Mouse (Mus musculus) testis, adult 2 months (tissue): ENCODE results near the gene Zfp935.
"Not testable (repeated sequence)": the region's sequence is repeated elsewhere in the genome, so short reads cannot be mapped to it uniquely, and the experiment has no call there.

Experiments
- CTCF ChIP-seq: fragments of 200-500 bp; IDR thresholded peaks from 2 replicates; pipeline ENCODE4 v1.5.1; 2012; ENCODE audit warnings: low read depth, mild to moderate bottlenecking, inconsistent platforms, low read length, moderate library complexity; ENCODE audit not compliant: control insufficient read depth, insufficient read depth, insufficient replicate concordance
- POLR2A ChIP-seq: fragments of 200-500 bp; IDR thresholded peaks from 2 replicates; pipeline ENCODE4 v1.6.1; 2012; ENCODE audit warnings: low read depth, mild to moderate bottlenecking, inconsistent platforms, low read length, moderate library complexity; ENCODE audit not compliant: control insufficient read depth

- TF ChIP-seq CTCF, POLR2A: not testable (repeated sequence)
Measured at GRCm38 (mm10) chr13:62530129-62530528, 28.2 kb downstream of the Zfp935 start.
